Mouse (Mus musculus): ENCODE measurements around the gene Klrb1. TPM values are rescaled to one million over a fixed set of nuclear protein-coding genes. Genes with fewer than 3 reads are reported as not detected.
A peak's percentile ranks its signal among the peaks of the same experiment; 100 is the strongest.
"Not testable (repeated sequence)": the region's sequence is repeated elsewhere in the genome, so short reads cannot be mapped to it uniquely, and the experiment has no call there.

Klrb1 gene
- polyA plus RNA-seq (2016; fragmentation: Nextera tagmentation; extraction: Ambion mirVana): not detected in 2 replicates

GRCm38 (mm10) chr6:128722959-128723358 lies at the start of gene Klrb1:
TSS of gene Klrb1 (minus strand) at chr6:128723059.
- H3K9ac ChIP-seq: no peak within 1 kb of the TSS
- no peak for ATAC-seq (ENCODE audit: insufficient number of reproducible peaks, low FRiP score)
- H3K27ac ChIP-seq (ENCODE audit: poor library complexity, severe bottlenecking): no peak within 1 kb of the TSS
- H3K4me2 ChIP-seq: no peak within 1 kb of the TSS
- H3K27me3 ChIP-seq (replicated peaks): no peaks in the 10 kb centered on the region
- 77% methylated on average over 4 of the region's 4 CpGs for WGBS
- H3K4me1 ChIP-seq (replicated peaks): no peaks in the 10 kb centered on the region
- no peaks in the 10 kb centered on the region for H3K9me3 ChIP-seq (replicated peaks)
- no peaks in the 10 kb centered on the region for H3K36me3 ChIP-seq
- H3K4me3 ChIP-seq: no peak within 1 kb of the TSS

GRCm38 (mm10) chr6:128769481-128770253 lies 46.8 kb upstream of the Klrb1 start:
- H3K27me3 ChIP-seq (replicated peaks): no peaks in the 10 kb centered on the region
- H3K9me3 ChIP-seq (replicated peaks): peaks cover 12% of the 10 kb centered on the region
- ATAC-seq (ENCODE audit: insufficient number of reproducible peaks, low FRiP score): no peak
- no peak overlapping the region for H3K4me2 ChIP-seq
- peaks cover 3% of the 10 kb centered on the region; the same call in 1 of the 2 replicates for H3K4me1 ChIP-seq (replicated peaks)
- no peak overlapping the region for H3K4me3 ChIP-seq
- H3K27ac ChIP-seq (ENCODE audit: poor library complexity, severe bottlenecking): no peak overlapping the region
- H3K9ac ChIP-seq: no peak overlapping the region
- WGBS: 82% methylated on average over 10 of the region's 10 CpGs
- H3K36me3 ChIP-seq: no peaks in the 10 kb centered on the region

GRCm38 (mm10) chr6:128768047-128768446 lies 45.2 kb upstream of the Klrb1 start:
- no peak for ATAC-seq (ENCODE audit: insufficient number of reproducible peaks, low FRiP score)
- H3K9me3 ChIP-seq (replicated peaks): peaks cover 1% of the 10 kb centered on the region; the same call in 1 of the 2 replicates
- no peak overlapping the region for H3K4me3 ChIP-seq
- H3K9ac ChIP-seq: no peak overlapping the region
- WGBS: 64% methylated on average over 4 of the region's 4 CpGs
- no peak overlapping the region for H3K27ac ChIP-seq (ENCODE audit: poor library complexity, severe bottlenecking)
- H3K4me1 ChIP-seq (replicated peaks): peaks cover 3% of the 10 kb centered on the region; the same call in 1 of the 2 replicates
- no peak overlapping the region for H3K4me2 ChIP-seq
- no peaks in the 10 kb centered on the region for H3K36me3 ChIP-seq
- H3K27me3 ChIP-seq (replicated peaks): no peaks in the 10 kb centered on the region

- not testable (repeated sequence) for H3K4me2 ChIP-seq; H3K27me3 ChIP-seq (replicated peaks); ATAC-seq (ENCODE audit: insufficient number of reproducible peaks, low FRiP score)
Measured at GRCm38 (mm10) chr6:128766486-128767254, 43.8 kb upstream of the Klrb1 start.

DNA sequence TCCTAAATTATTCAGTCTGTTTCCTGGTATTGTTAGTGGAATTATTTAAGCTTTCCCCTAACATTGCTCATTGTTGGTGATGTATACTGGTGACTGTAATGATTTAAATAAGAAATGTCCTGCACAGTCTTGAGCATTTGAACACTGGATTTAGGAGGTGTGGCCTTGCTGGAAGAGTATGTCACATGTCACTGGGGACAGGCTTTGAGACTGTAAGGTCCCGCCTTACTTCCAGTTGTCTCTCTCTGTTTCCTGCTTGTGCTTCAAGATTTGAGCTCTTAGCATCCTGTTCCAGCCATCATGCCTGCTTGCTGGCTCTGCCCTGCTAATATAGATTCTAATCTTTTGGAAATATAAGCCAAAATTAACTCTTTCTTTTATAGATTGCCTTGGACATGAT lies 42.4 kb upstream of the Klrb1 start:
- Histone ChIP-seq H3K36me3 (no peaks in the 10 kb centered on the region), H3K27ac (ENCODE audit: poor library complexity, severe bottlenecking) (no peak overlapping the region), H3K27me3 (replicated peaks) (no peaks in the 10 kb centered on the region), H3K9ac (no peak overlapping the region), H3K4me2 (no peak overlapping the region), H3K9me3 (replicated peaks) (no peaks in the 10 kb centered on the region), H3K4me1 (replicated peaks) (peaks cover 6% of the 10 kb centered on the region), H3K4me3 (no peak overlapping the region)
- WGBS: 78% methylated on average over 1 of the region's 1 CpGs
- ATAC-seq (ENCODE audit: insufficient number of reproducible peaks, low FRiP score): no peak

More at GRCm38 (mm10) chr6:128766486-128767254, 43.8 kb upstream of the Klrb1 start:
- not testable (repeated sequence) for H3K9me3 ChIP-seq (replicated peaks); H3K36me3 ChIP-seq; H3K4me1 ChIP-seq (replicated peaks); H3K9ac ChIP-seq; H3K4me3 ChIP-seq; H3K27ac ChIP-seq (ENCODE audit: poor library complexity, severe bottlenecking)
- WGBS: 69% methylated on average over 6 of the region's 6 CpGs

DNA sequence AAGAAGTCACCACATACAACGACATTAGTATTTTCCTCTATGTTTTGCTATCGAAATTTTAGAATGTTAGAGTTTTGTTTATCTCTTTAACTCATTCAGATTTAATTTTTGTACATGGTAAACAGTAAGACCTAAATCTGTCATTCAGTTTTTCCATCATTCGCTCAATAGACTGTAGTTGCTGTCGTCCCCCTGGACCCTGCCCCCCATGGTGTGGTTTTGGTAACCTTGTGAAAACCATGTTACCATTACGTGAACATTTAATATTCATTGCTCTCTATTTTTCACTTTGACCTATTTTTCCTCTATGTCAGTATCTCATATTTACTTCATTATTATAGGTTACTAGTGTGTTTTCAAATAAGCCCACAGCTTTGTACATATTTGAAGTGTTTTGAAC lies 41.7 kb upstream of the Klrb1 start:
- Histone ChIP-seq H3K36me3 (no peaks in the 10 kb centered on the region), H3K27me3 (replicated peaks) (no peaks in the 10 kb centered on the region), H3K27ac (ENCODE audit: poor library complexity, severe bottlenecking) (no peak overlapping the region), H3K9ac (no peak overlapping the region), H3K4me1 (replicated peaks) (peaks cover 6% of the 10 kb centered on the region), H3K4me3 (peak overlapping the region; percentile 73), H3K4me2 (peak overlapping the region; percentile 63), H3K9me3 (replicated peaks) (no peaks in the 10 kb centered on the region)
- ATAC-seq (ENCODE audit: insufficient number of reproducible peaks, low FRiP score): no peak
- WGBS: 25% methylated on average over 5 of the region's 5 CpGs

GRCm38 (mm10) chr6:128763736-128764523 lies 41.1 kb upstream of the Klrb1 start:
- peak overlapping the region; percentile 74 for H3K9ac ChIP-seq
- ATAC-seq (ENCODE audit: insufficient number of reproducible peaks, low FRiP score): peak; percentile 94
- H3K27ac ChIP-seq (ENCODE audit: poor library complexity, severe bottlenecking): peak overlapping the region; percentile 21; the same call in 1 of the 2 replicates
- 2% methylated on average over 30 of the region's 30 CpGs for WGBS
- peaks cover 6% of the 10 kb centered on the region for H3K4me1 ChIP-seq (replicated peaks)
- H3K4me3 ChIP-seq: peak overlapping the region; percentile 73
- peak overlapping the region; percentile 84 for H3K4me2 ChIP-seq
- H3K36me3 ChIP-seq: no peaks in the 10 kb centered on the region
- no peaks in the 10 kb centered on the region for H3K9me3 ChIP-seq (replicated peaks)
- no peaks in the 10 kb centered on the region for H3K27me3 ChIP-seq (replicated peaks)

DNA sequence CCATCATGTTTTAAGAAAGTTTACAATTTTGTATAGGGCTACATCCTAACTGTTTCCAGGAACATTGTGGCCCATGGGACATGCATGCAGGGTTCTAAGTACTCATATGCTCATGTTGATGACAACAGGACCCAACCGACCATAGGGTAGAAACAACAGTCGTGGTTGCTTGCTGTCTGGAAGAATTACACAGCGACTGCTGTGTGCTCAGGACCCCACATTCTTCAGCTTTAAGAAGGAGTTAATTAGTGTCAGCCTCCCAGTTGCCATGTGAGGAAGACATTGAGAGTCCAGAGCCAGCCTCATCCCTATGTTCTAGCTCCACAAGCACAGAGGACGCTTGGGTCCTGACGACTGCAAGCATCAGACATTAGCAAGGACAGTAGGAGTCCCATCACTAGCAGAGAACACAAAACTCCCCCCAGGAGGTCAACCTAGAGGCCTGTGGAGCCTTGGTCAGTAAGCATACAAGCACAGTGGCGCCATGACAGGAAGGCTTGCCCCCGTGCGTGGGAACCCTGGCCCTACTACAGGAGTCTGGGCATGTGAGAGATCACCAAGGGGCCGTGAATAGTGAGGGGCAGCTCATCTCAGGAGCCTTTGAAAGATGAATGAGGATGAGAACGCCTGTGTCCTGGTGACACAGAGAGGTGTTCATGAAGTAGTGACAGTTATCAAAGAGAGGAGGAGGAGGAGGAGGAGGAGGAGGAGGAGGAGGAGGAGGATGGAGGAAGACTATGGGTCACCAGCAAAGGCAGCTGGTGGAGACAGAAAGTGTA lies 40.2 kb upstream of the Klrb1 start:
- H3K4me3 ChIP-seq: peak overlapping the region; percentile 73

GRCm38 (mm10) chr6:128761144-128761540 lies 38.3 kb upstream of the Klrb1 start:
- no peaks in the 10 kb centered on the region for H3K36me3 ChIP-seq
- H3K27ac ChIP-seq (ENCODE audit: poor library complexity, severe bottlenecking): no peak overlapping the region
- no peaks in the 10 kb centered on the region for H3K27me3 ChIP-seq (replicated peaks)
- WGBS: 41% methylated on average over 5 of the region's 5 CpGs
- H3K4me1 ChIP-seq (replicated peaks): peaks cover 3% of the 10 kb centered on the region
- peak overlapping the region; percentile 65; the same call in 1 of the 2 replicates for H3K9ac ChIP-seq
- H3K4me2 ChIP-seq: peak overlapping the region; percentile 62
- H3K4me3 ChIP-seq: peak overlapping the region; percentile 71
- no peaks in the 10 kb centered on the region for H3K9me3 ChIP-seq (replicated peaks)
- no peak for ATAC-seq (ENCODE audit: insufficient number of reproducible peaks, low FRiP score)

More for the DNA sequence above, 40.2 kb upstream of the Klrb1 start:
- H3K9me3 ChIP-seq (replicated peaks); H3K27me3 ChIP-seq (replicated peaks); H3K36me3 ChIP-seq; ATAC-seq (ENCODE audit: insufficient number of reproducible peaks, low FRiP score); H3K4me1 ChIP-seq (replicated peaks): not testable (repeated sequence)
- WGBS: 72% methylated on average over 10 of the region's 10 CpGs
- Histone ChIP-seq H3K27ac (ENCODE audit: poor library complexity, severe bottlenecking) (peak overlapping the region; percentile 21; the same call in 1 of the 2 replicates), H3K9ac (peak overlapping the region; percentile 74), H3K4me2 (peak overlapping the region; percentile 84)

DNA sequence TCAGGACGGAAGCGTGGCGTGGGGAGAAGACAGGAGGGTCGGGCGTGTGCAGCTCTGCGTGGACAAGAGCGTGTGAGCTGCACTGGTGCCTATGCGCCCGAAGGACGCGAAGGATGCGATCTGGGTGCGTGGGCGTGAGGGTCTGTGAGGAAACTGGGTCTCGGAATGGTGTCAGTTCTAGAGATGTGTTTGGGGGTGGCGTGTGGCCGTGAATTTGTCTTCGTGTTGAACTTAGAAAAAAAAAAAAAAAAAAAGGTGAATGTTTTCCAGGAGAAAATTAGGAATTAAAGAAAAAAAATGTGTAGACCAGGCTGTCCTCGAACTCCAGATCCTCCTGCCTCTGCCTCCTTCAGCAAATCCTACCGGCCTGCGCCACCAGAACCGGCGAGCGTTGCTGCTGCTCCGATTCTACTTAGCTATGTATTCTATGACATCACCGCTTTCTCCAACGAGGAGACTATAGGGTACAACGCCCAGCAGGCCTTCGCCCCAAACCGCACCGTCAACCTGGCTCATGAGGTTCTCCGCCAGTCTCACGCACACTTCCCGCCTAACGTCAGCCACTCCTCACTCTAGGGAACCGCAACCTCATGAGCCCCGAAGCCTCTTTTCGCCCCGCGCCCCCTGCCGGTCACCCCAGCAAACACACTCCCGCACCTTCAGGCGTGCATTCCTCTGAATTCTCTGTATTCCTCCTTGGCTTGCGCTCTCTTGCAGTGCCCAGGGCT lies 37.7 kb upstream of the Klrb1 start:
- not testable (repeated sequence) for H3K4me1 ChIP-seq (replicated peaks); H3K36me3 ChIP-seq; H3K27me3 ChIP-seq (replicated peaks); H3K9me3 ChIP-seq (replicated peaks)
- peak overlapping the region; percentile 78 for H3K9ac ChIP-seq
- WGBS: under 1% methylated on average over 44 of the region's 44 CpGs
- peak; percentile 78 for ATAC-seq (ENCODE audit: insufficient number of reproducible peaks, low FRiP score)
- H3K4me2 ChIP-seq: peak overlapping the region; percentile 62
- peak overlapping the region; percentile 62 for H3K27ac ChIP-seq (ENCODE audit: poor library complexity, severe bottlenecking)
- peak overlapping the region; percentile 71 for H3K4me3 ChIP-seq
